Mouse (Mus musculus) forebrain, embryonic 11.5 days (tissue): ENCODE results near the gene H2-D1. TPM values are rescaled to one million over a fixed set of nuclear protein-coding genes. Genes with fewer than 3 reads are reported as not detected.

Source experiments
- ATAC-seq: fragments of 200-750 bp; cut with Nextera tagmentation; replicated peaks from 2 replicates; pipeline ENCODE4 v1.8.0; 2017; ENCODE audit warnings: moderate TSS enrichment; ENCODE audit not compliant: low FRiP score
- DNase-seq: peaks from one replicate; pipeline ENCODE4 v3.0.0-alpha.2; 2017; ENCODE audit warnings: low spot score
- H3K27ac ChIP-seq: fragments of 300-500 bp; sonication (generic); 2 replicates; pipeline ENCODE4 v1.5.1; 2014; ENCODE audit warnings: low read depth, low read length
- H3K27me3 ChIP-seq: fragments of 300-500 bp; sonication (generic); 2 replicates; pipeline ENCODE4 v1.6.1; 2014; ENCODE audit warnings: mild to moderate bottlenecking, low read length, mixed read lengths; ENCODE audit not compliant: control insufficient read depth, insufficient read depth
- H3K36me3 ChIP-seq: fragments of 300-500 bp; sonication (generic); 2 replicates; pipeline ENCODE4 v1.6.1; 2014; ENCODE audit warnings: mild to moderate bottlenecking, low read length, moderate library complexity, mixed read lengths; ENCODE audit not compliant: control insufficient read depth, insufficient read depth
- H3K4me1 ChIP-seq: fragments of 300-500 bp; sonication (generic); replicated peaks from 2 replicates; pipeline ENCODE4 v1.6.1; 2014; ENCODE audit warnings: low read length, mixed read lengths; ENCODE audit not compliant: control insufficient read depth, insufficient read depth
- H3K4me2 ChIP-seq: fragments of 300-500 bp; sonication (generic); 2 replicates; pipeline ENCODE4 v1.6.1; 2014; ENCODE audit warnings: low read depth, mild to moderate bottlenecking, low read length, moderate library complexity, mixed read lengths; ENCODE audit not compliant: severe bottlenecking
- H3K4me3 ChIP-seq: fragments of 300-500 bp; sonication (generic); 2 replicates; pipeline ENCODE4 v1.5.1; 2014; ENCODE audit warnings: low read depth, low read length
- H3K9ac ChIP-seq: fragments of 300-500 bp; sonication (generic); 2 replicates; pipeline ENCODE4 v1.6.1; 2014; ENCODE audit warnings: low read length
- H3K9me3 ChIP-seq: fragments of 300-500 bp; sonication (generic); 2 replicates; pipeline ENCODE4 v1.6.1; 2016; ENCODE audit warnings: low read length, mixed read lengths; ENCODE audit not compliant: control insufficient read depth
- WGBS: fragments of 180-500 bp; shearing (Covaris S2); extraction: QIAGEN DNeasy Blood & Tissue Kit; methylation state at CpG from one replicate; pipeline ENCODE4 v1.1.7; 2014; 5-methylcytosine and 5-hydroxymethylcytosine counted together
- polyA plus RNA-seq: library from polyadenylated mRNA; unstranded; fragments of >200 nt; fragmentation: Nextera tagmentation; extraction: Ambion mirVana; gene quantifications from 2 replicates; pipeline ENCODE4 v1.2.1, GENCODE M21; 2014

The H2-D1 gene
- polyA plus RNA-seq, 1 experiment from 2014 or later = 45.8 TPM

DNA sequence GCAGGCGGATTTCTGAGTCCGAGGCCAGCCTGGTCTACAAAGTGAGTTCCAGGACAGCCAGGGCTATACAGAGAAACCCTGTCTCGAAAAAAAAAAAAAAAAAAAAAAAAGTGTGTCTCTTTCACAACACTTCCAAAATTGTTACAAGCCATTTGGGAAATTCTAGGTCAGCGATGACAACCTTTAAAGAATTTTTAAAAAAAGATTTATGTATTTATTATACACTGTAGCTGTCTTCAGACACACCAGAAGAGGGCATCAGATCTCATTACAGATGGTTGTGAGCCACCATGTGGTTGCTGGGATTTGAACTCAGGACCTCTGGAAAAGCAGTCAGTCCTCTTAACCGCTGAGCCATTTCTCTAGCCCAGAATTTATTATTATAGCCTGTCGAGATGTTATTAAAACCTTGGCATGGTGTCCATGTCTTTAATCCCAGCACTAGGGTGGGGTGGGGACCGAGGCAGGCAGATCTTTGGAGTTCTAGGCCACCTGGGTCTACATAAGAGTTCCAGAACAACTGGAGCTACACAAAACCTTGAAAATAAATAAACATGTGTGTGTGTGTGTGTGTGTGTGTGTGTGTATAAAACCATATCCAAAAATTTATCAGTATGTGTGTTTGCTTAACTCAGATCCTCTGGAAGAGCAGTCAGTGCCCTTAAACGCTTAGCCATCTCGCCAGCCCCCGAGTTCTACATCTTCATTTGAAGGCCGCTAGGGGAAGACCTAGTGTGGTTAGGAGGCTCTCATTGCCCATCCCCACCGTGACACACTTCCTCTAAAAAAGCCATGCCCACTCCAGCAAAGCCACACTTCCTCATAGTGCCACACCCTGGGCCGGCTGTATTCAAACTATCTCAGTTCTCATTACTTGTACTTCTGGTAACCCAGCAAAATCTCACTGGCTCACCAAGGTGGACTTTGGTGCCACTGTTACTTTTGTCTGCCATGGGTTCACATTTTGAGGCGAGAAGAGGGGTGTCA, 3.7 kb upstream of the H2-D1 start:
- no peaks in the 10 kb centered on the region for H3K36me3 ChIP-seq
- DNase-seq (no peak), ATAC-seq (no peak)
- H3K4me3 ChIP-seq = no peak overlapping the region
- no peaks in the 10 kb centered on the region for H3K4me1 ChIP-seq
- H3K4me2 ChIP-seq = no peak overlapping the region
- no peak overlapping the region for H3K27ac ChIP-seq
- no peak overlapping the region for H3K9ac ChIP-seq
- 66% methylated on average over 13 of the region's 14 CpGs for WGBS
- peaks cover 2% of the 10 kb centered on the region; the same call in 1 of the 2 replicates for H3K27me3 ChIP-seq
- H3K9me3 ChIP-seq = no peaks in the 10 kb centered on the region

GRCm38 (mm10) chr17:35259621-35260020, 2.9 kb upstream of the H2-D1 start:
- Histone ChIP-seq H3K9me3 (no peaks in the 10 kb centered on the region), H3K27ac (no peak overlapping the region), H3K9ac (no peak overlapping the region), H3K27me3 (peaks cover 2% of the 10 kb centered on the region; the same call in 1 of the 2 replicates), H3K4me3 (no peak overlapping the region), H3K4me2 (no peak overlapping the region), H3K36me3 (no peaks in the 10 kb centered on the region), H3K4me1 (no peaks in the 10 kb centered on the region)
- 88% methylated on average over 4 of the region's 4 CpGs for WGBS
- ATAC-seq = no peak
- no peak for DNase-seq

DNA sequence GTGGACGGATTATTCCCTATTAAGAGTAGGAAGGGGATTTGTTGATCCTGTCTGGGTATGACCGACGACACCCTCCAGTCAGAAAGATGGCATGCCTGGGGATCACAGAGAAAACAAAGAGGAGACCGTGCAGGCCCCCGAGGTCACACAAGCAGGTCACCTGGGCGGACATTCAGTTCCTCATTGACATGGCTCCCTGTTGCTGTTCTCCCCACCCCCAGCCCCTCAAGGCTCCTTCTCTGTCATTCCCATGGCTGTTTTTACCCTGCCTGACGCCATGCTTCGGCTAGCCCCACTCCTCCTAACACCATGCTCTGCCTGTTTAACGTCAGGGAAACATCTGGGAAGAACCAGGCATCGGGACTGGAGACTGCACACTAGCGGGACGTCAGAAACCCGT, 879 bp upstream of the H2-D1 start:
- no peak for DNase-seq
- H3K27me3 ChIP-seq = peaks cover 2% of the 10 kb centered on the region; the same call in 1 of the 2 replicates
- H3K4me2 ChIP-seq = no peak overlapping the region
- no peak overlapping the region for H3K9ac ChIP-seq
- no peaks in the 10 kb centered on the region for H3K4me1 ChIP-seq
- no peak overlapping the region for H3K27ac ChIP-seq
- 75% methylated on average over 13 of the region's 13 CpGs for WGBS
- ATAC-seq = no peak
- no peak overlapping the region for H3K4me3 ChIP-seq
- H3K9me3 ChIP-seq = no peaks in the 10 kb centered on the region
- no peaks in the 10 kb centered on the region for H3K36me3 ChIP-seq

DNA sequence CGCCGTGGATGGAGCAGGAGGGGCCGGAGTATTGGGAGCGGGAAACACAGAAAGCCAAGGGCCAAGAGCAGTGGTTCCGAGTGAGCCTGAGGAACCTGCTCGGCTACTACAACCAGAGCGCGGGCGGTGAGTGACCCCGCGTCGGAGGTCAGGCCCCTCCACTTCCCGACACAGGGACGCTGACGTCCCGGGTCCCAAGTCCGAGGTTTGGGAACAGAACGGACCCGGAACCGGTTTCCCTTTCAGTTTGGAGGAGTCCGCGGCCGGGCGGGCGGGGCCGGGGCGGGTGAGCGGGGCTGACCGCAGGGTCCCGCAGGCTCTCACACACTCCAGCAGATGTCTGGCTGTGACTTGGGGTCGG, 973 bp downstream of the H2-D1 start:
- H3K9me3 ChIP-seq = no peaks in the 10 kb centered on the region
- peak overlapping the region; percentile 67 for H3K9ac ChIP-seq
- H3K27ac ChIP-seq = no peak overlapping the region
- H3K4me3 ChIP-seq = peak overlapping the region; percentile 63
- no peaks in the 10 kb centered on the region for H3K36me3 ChIP-seq
- H3K27me3 ChIP-seq = peaks cover 2% of the 10 kb centered on the region; the same call in 1 of the 2 replicates
- no peaks in the 10 kb centered on the region for H3K4me1 ChIP-seq
- DNase-seq (no peak), ATAC-seq (peak; percentile 36; the same call in 1 of the 2 replicates)
- 3% methylated on average over 31 of the region's 31 CpGs for WGBS
- H3K4me2 ChIP-seq = peak overlapping the region; percentile 97

DNA sequence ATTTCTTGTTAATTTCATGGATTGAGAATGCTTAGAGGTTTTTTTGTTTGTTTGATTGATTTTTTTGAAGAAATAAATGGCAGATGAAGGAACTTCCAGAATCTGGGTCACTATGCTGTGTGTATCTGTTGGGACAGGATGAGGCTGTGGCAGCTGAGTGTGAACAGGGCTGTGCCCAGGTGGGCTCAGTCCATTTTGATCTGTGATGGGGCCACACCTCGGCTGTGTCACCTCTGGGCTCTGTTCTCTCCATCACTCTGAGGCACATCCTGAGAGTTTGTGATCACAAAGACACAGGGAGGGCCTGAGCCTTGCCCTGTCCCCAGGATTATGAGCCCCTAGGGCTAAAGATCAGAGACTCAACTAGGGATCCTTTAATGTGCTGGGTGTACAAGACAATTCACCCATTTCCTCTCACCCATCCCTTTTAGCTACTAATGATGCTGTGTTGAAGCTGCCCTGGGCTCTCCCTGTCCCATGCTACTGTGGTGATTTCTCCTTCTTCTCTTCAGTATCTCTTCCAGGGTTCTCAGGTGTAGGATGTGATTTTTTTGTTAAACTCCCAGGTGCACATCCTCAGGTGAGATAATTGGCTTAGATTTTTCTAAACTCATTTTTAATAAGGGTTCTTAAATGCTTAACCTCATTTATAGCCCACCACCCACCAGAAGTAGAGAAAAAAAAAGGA, 5.0 kb downstream of the H2-D1 start:
- ATAC-seq (no peak), DNase-seq (no peak)
- H3K27me3 ChIP-seq = peaks cover 2% of the 10 kb centered on the region; the same call in 1 of the 2 replicates
- H3K4me3 ChIP-seq = no peak overlapping the region
- H3K27ac ChIP-seq = no peak overlapping the region
- H3K36me3 ChIP-seq = no peaks in the 10 kb centered on the region
- H3K9ac ChIP-seq = no peak overlapping the region
- WGBS = 80% methylated on average over 1 of the region's 1 CpGs
- no peaks in the 10 kb centered on the region for H3K4me1 ChIP-seq
- H3K4me2 ChIP-seq = no peak overlapping the region
- no peaks in the 10 kb centered on the region for H3K9me3 ChIP-seq

DNA sequence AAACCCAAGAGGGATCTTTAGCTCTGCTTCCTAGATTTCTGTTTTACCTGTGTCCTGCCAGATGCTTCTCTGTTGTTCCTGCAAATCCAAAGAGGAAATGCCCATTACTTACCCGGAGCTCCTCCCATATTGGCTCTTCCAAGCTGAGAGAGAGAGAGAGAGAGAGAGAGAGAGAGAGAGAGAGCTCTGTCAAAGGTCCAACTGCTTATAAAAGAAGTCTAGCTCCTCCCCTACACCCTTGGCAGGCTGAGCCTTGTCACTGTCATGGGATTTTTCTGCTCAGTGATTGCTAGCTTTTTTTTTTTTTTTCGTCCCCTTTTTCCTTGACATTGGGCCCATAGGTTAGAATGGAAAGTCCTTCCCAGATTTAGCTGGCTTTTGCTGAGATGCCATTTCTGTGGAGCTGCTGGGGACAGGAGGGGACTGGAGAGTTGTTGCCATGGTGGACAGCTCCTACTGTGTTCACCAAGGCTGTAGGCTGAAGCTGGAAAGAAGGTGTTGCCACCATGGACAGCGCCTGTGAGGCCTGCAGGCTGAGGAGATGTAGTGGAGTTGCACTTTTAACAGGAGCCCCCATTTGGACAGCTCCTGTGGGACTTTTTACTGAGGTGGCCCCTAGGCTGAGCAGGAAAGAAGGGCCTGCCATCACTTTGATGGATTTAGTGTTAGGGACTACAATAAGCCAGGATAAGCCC, 7.3 kb downstream of the H2-D1 start:
- Histone ChIP-seq H3K27ac (no peak overlapping the region), H3K4me1 (no peaks in the 10 kb centered on the region), H3K36me3 (no peaks in the 10 kb centered on the region), H3K9me3 (no peaks in the 10 kb centered on the region), H3K4me3 (no peak overlapping the region), H3K4me2 (no peak overlapping the region), H3K27me3 (no peaks in the 10 kb centered on the region), H3K9ac (no peak overlapping the region)
- 20% methylated on average over 3 of the region's 3 CpGs for WGBS
- ATAC-seq (no peak), DNase-seq (peak; percentile 68)

GRCm38 (mm10) chr17:35272249-35272648, 9.7 kb downstream of the H2-D1 start:
- Histone ChIP-seq H3K4me2 (no peak overlapping the region), H3K4me3 (no peak overlapping the region), H3K27ac (no peak overlapping the region), H3K4me1 (no peaks in the 10 kb centered on the region), H3K27me3 (peaks cover 3% of the 10 kb centered on the region; the same call in 1 of the 2 replicates), H3K36me3 (no peaks in the 10 kb centered on the region), H3K9me3 (no peaks in the 10 kb centered on the region), H3K9ac (no peak overlapping the region)
- no peak for ATAC-seq
- DNase-seq = no peak
- WGBS = 75% methylated on average over 3 of the region's 3 CpGs

DNA sequence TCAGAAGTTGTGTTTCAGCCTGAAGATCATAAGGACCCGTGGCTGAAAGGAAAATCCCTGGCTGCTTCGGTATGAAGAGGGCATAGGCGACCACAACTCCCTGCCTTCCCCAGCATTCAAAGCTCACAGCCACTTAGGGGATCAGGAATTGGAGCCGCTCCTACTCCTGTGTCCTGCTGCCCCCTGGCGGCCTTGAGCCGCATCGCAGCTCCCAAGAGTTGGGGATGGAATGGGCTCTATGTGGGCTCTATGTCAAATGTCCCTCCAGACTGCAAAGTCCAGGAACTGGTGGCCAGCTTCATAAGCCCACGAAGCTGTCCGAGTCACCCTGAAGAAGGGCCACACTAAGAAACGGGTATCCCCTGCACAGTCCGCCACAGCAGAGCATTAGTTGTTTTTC, 12.2 kb downstream of the H2-D1 start:
- Histone ChIP-seq H3K4me1 (no peaks in the 10 kb centered on the region), H3K4me2 (no peak overlapping the region), H3K9ac (no peak overlapping the region), H3K27me3 (peaks cover 3% of the 10 kb centered on the region; the same call in 1 of the 2 replicates), H3K27ac (no peak overlapping the region), H3K9me3 (no peaks in the 10 kb centered on the region), H3K4me3 (no peak overlapping the region), H3K36me3 (no peaks in the 10 kb centered on the region)
- WGBS = 7% methylated on average over 11 of the region's 11 CpGs
- DNase-seq = peak; percentile 88
- peak; percentile 55; the same call in 1 of the 2 replicates for ATAC-seq
